30 mouse cellular contexts compared by ENCODE assay signal in genomic region chr12:85903986-85904385, GRCm38 (mm10).
A peak's percentile ranks its signal among the peaks of the same experiment; 100 is the strongest.
DNase-seq lines count a peak whose midpoint lies in the region; ATAC-seq and TF ChIP-seq lines count a peak whose summit lies in the region.
"Had no signal": no experiment of that assay in that cellular context is flagged by ENCODE, and none has a peak within 500 bp of the region (broad histone marks: within the 10 kb centered on the region; RNA-seq: fewer than 3 reads in every experiment).

No protein-coding gene starts in this region.

- no peak for TF ChIP-seq EP300 in liver, postnatal 0 days (IDR thresholded peaks at IDR 0.05; ENCODE audit: low read depth)

- no peak overlapping the region for H3K9ac ChIP-seq in liver, postnatal 0 days (replicated peaks)
- H3K9ac ChIP-seq: forebrain, embryonic 13.5 days; heart, embryonic 15.5 days; limb, embryonic 13.5 days; liver, embryonic 12.5 days; midbrain, embryonic 12.5 days; neural tube, embryonic 12.5 days had no signal

- H3K4me1 ChIP-seq in liver, postnatal 0 days (ENCODE audit: insufficient read depth) = no peaks in the 10 kb centered on the region
- H3K4me1 ChIP-seq in G1E (ENCODE audit: insufficient read depth, low read depth, low read length) = peaks cover 20% of the 10 kb centered on the region
- H3K4me1 ChIP-seq: limb, embryonic 13.5 days; neural tube, embryonic 12.5 days had no signal

- H3K9me3 ChIP-seq in liver, postnatal 0 days (ENCODE audit: low read length) = no peaks in the 10 kb centered on the region
- no peaks in the 10 kb centered on the region for H3K9me3 ChIP-seq in G1E (replicated peaks)
- H3K9me3 ChIP-seq: forebrain, embryonic 13.5 days; limb, embryonic 13.5 days; liver, embryonic 12.5 days; midbrain, embryonic 12.5 days; neural tube, embryonic 12.5 days had no signal

- H3K4me3 ChIP-seq in liver, postnatal 0 days (ENCODE audit: low read depth, low read length) = no peak overlapping the region
- H3K4me3 ChIP-seq in G1E (ENCODE audit: low read depth, low read length) = peak overlapping the region; percentile 27; the same call in 1 of the 2 replicates
- H3K4me3 ChIP-seq: forebrain, embryonic 13.5 days; gastrocnemius, adult 2 months; heart, embryonic 15.5 days; layer of hippocampus, adult 2 months; left cerebral cortex, adult 2 months; limb, embryonic 13.5 days; liver, embryonic 12.5 days; midbrain, embryonic 12.5 days; myocyte; neural tube, embryonic 12.5 days had no signal

- 64% methylated on average over 6 of the region's 6 CpGs for WGBS in liver, postnatal 0 days (ENCODE audit: insufficient replicate concordance)

- H3K4me2 ChIP-seq in liver, postnatal 0 days (ENCODE audit: low read depth, low read length) = no peak overlapping the region
- H3K4me2 ChIP-seq: forebrain, embryonic 13.5 days; heart, embryonic 15.5 days; limb, embryonic 13.5 days; liver, embryonic 12.5 days; midbrain, embryonic 12.5 days; neural tube, embryonic 12.5 days had no signal

- peak; percentile 29 for DNase-seq in liver, postnatal 0 days
- no peak for DNase-seq in liver
- DNase-seq in G1E (ENCODE audit: low spot score) = peak; percentile 9
- DNase-seq in gastrocnemius, postnatal 4 days (ENCODE audit: low spot score in 2 of 2) = no peak
- no peak for DNase-seq in ovary, postnatal 10 days (ENCODE audit: low spot score)
- DNase-seq: adrenal gland, postnatal 25 days; B cell, adult 2 months; cerebellum, adult 8-10 months; cerebellum, postnatal 25 days; gastrocnemius, adult 2 months; gastrocnemius, postnatal 36 days; kidney, adult 2 months; kidney, postnatal 36 days; lung, adult 18-20 months; lung, postnatal 10 days; right cerebral cortex, postnatal 4 days; thymus, postnatal 14 days had no signal

- ATAC-seq in liver, postnatal 0 days = no peak
- ATAC-seq in G1E (ENCODE audit: extremely low read depth, insufficient number of reproducible peaks, low FRiP score, poor library complexity, severe bottlenecking) = no peak
- ATAC-seq in megakaryocyte, adult 5-6 weeks (ENCODE audit: poor library complexity, severe bottlenecking) = peak; percentile 78
- no peak for ATAC-seq in frontal cortex, adult (ENCODE audit: low TSS enrichment)
- ATAC-seq: forebrain, embryonic 13.5 days; hindbrain, embryonic 16.5 days; liver, embryonic 12.5 days had no signal

- H3K27me3 ChIP-seq in liver, postnatal 0 days (ENCODE audit: insufficient read depth, low read length) = no peaks in the 10 kb centered on the region
- H3K27me3 ChIP-seq in G1E (ENCODE audit: insufficient read depth, low read length) = no peaks in the 10 kb centered on the region
- H3K27me3 ChIP-seq: CH12.LX; forebrain, embryonic 13.5 days; heart, embryonic 15.5 days; limb, embryonic 13.5 days; liver, embryonic 12.5 days; midbrain, embryonic 12.5 days; neural tube, embryonic 12.5 days had no signal

- no peak overlapping the region for H3K27ac ChIP-seq in liver, postnatal 0 days (ENCODE audit: low read depth)
- H3K27ac ChIP-seq: forebrain, embryonic 13.5 days; gastrocnemius, adult 2 months; heart, embryonic 15.5 days; layer of hippocampus, adult 2 months; left cerebral cortex, adult 2 months; limb, embryonic 13.5 days; liver, embryonic 12.5 days; midbrain, embryonic 12.5 days; neural tube, embryonic 12.5 days had no signal

- no peak for TF ChIP-seq CTCF in liver, postnatal 0 days (IDR thresholded peaks at IDR 0.05; ENCODE audit: low read depth)
- no peak for TF ChIP-seq CTCF in G1E (IDR thresholded peaks at IDR 0.05; ENCODE audit: low read depth, low read length)

- peaks cover 4% of the 10 kb centered on the region; the same call in 1 of the 2 replicates for H3K36me3 ChIP-seq in liver, postnatal 0 days (replicated peaks; ENCODE audit: insufficient read depth, low read length)
- peaks cover 54% of the 10 kb centered on the region for H3K36me3 ChIP-seq in G1E (replicated peaks)

Comparison
In these comparisons a context has a peak if more than half of its experiments do, and no peak if none do; other contexts are left out.
1. DNase-seq: peak in liver, postnatal 0 days (single experiment) and G1E (single experiment); none in liver (single experiment), gastrocnemius, postnatal 4 days (0 of 2) and ovary, postnatal 10 days (single experiment).